Mouse (Mus musculus) lung, postnatal 14 days (tissue): ENCODE measurements at regions not wholly inside any gene's neighbourhood (a gene's known extent, or its start where the extent isn't known, plus 50 kb on each side); places are given as distances from the start of the nearest gene placed in this dataset.
A peak's percentile ranks its signal among the peaks of the same experiment; 100 is the strongest.

Source experiments
- DNase-seq: peaks from one replicate; pipeline ENCODE4 v3.0.0; 2021

- no peak for DNase-seq
Observed at GRCm38 (mm10) chr12:16134446-16134845, 317.7 kb upstream of the Trib2 start.

- DNase-seq = peak; percentile 10
Observed at GRCm38 (mm10) chr12:16133253-16133652, 316.5 kb upstream of the Trib2 start.

GRCm38 (mm10) chr12:16131740-16132077 is 315.0 kb upstream of the Trib2 start:
- DNase-seq = no peak

- no peak for DNase-seq
Observed at GRCm38 (mm10) chr12:16131028-16131739, 314.5 kb upstream of the Trib2 start.

- no peak for DNase-seq
Observed at GRCm38 (mm10) chr12:16130605-16131004, 313.9 kb upstream of the Trib2 start.

GRCm38 (mm10) chr12:16129923-16130322 is 313.2 kb upstream of the Trib2 start:
- no peak for DNase-seq

- DNase-seq = no peak
Observed at GRCm38 (mm10) chr12:16129243-16129642, 312.5 kb upstream of the Trib2 start.

GRCm38 (mm10) chr12:16124906-16125305 is 308.2 kb upstream of the Trib2 start:
- DNase-seq = no peak

GRCm38 (mm10) chr12:16122353-16123127 is 305.8 kb upstream of the Trib2 start:
- no peak for DNase-seq

- no peak for DNase-seq
Observed at GRCm38 (mm10) chr12:16121787-16122186, 305.1 kb upstream of the Trib2 start.

GRCm38 (mm10) chr12:16118710-16119109 is 302.0 kb upstream of the Trib2 start:
- no peak for DNase-seq

GRCm38 (mm10) chr12:16106946-16107345 is 290.2 kb upstream of the Trib2 start:
- no peak for DNase-seq

GRCm38 (mm10) chr12:16098840-16099239 is 282.1 kb upstream of the Trib2 start:
- DNase-seq = no peak

GRCm38 (mm10) chr12:16092643-16093042 is 275.9 kb upstream of the Trib2 start:
- no peak for DNase-seq

- no peak for DNase-seq
Observed at GRCm38 (mm10) chr12:16091336-16091735, 274.6 kb upstream of the Trib2 start.

GRCm38 (mm10) chr12:16083176-16083575 is 266.5 kb upstream of the Trib2 start:
- DNase-seq = no peak

- no peak for DNase-seq
Observed at GRCm38 (mm10) chr12:16077215-16077614, 260.5 kb upstream of the Trib2 start.

GRCm38 (mm10) chr12:16075962-16076361 is 259.2 kb upstream of the Trib2 start:
- peak; percentile 10 for DNase-seq

GRCm38 (mm10) chr12:16068940-16069339 is 252.2 kb upstream of the Trib2 start:
- no peak for DNase-seq

- DNase-seq = no peak
Observed at GRCm38 (mm10) chr12:16062689-16063088, 246.0 kb upstream of the Trib2 start.

- no peak for DNase-seq
Observed at GRCm38 (mm10) chr12:16060461-16060860, 243.7 kb upstream of the Trib2 start.

GRCm38 (mm10) chr12:16058255-16058654 is 241.5 kb upstream of the Trib2 start:
- DNase-seq = no peak

- DNase-seq = no peak
Observed at GRCm38 (mm10) chr12:16056831-16057230, 240.1 kb upstream of the Trib2 start.

- DNase-seq = no peak
Observed at GRCm38 (mm10) chr12:16056216-16056615, 239.5 kb upstream of the Trib2 start.

- DNase-seq = no peak
Observed at GRCm38 (mm10) chr12:16054591-16054990, 237.9 kb upstream of the Trib2 start.
